Mouse (Mus musculus) heart, postnatal 4 days (tissue): ENCODE measurements around the gene Dynll1. TPM values are rescaled to one million over a fixed set of nuclear protein-coding genes. Genes with fewer than 3 reads are reported as not detected.
A peak's percentile ranks its signal among the peaks of the same experiment; 100 is the strongest.

Experiments used
- DNase-seq: peaks from one replicate; pipeline ENCODE4 v3.0.0; 2021
- total RNA-seq, 2 experiments: library from RNA; stranded (reverse); gene quantifications; 2 replicates each; pipeline ENCODE4 v1.2.3; 2021

Gene Dynll1
- total RNA-seq = 100 to 1,000 TPM; 318 to 355 TPM

DNA sequence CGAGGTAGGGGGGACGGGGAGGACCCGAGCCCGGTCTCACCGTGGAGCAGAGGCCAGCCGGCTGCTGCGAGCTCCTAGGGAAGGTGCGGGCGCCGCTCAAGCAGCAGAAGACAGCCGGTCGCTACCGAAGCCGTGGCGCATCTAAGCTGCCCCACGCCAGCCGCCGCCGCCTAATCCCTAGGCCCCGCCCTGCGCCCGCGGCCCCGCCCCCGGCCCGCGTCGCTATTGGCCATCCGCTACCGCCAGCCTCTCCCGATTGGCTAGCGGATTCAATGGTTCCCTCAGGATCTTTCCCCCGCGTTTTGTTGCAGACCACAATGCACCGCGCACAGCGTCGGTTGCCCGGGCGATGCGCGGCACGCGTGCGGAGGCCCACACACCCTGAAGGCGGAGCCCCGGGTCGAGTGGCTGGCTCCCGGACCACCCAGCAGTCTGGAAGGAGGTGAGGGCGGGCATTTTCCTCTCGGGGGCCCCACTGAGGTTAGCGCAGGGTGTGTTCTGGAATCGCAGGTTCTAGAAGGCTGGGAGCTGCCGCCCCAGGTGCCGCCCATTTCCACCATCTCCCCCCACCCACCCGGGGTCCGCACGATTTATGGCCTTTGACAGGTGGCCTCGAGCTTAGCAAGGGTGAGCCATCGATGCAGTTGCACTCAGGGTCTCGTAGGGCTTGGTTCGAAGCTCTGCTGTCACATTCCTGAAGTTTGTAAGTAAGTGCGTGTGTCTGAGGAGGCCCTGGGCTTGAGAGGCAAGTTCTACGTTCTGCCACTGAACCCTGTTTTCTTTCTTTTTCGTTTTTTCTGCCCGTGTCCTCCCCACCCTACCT lies at the start of gene Dynll1:
Gene Dynll1, minus strand, starts transcription at position 208 of the 823 bp plus-strand sequence.
- peak; percentile 100 for DNase-seq

DNA sequence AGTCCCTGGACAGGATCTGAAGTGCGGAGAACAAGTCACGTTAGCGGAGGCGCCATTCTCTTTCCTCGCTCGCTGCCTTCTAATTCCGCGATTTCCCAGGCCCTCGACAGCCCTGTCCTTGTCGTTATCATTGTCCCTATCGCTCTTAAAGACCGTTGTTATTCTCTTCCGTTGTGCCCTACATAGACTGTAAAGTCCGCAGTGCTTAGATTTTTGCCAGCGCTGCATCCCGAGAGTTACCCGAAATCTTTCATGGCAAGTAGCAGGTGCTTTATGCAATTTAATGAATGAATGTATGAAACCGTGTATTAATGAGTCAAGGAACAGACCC lies 48.4 kb upstream of the Dynll1 start:
- no peak for DNase-seq

DNA sequence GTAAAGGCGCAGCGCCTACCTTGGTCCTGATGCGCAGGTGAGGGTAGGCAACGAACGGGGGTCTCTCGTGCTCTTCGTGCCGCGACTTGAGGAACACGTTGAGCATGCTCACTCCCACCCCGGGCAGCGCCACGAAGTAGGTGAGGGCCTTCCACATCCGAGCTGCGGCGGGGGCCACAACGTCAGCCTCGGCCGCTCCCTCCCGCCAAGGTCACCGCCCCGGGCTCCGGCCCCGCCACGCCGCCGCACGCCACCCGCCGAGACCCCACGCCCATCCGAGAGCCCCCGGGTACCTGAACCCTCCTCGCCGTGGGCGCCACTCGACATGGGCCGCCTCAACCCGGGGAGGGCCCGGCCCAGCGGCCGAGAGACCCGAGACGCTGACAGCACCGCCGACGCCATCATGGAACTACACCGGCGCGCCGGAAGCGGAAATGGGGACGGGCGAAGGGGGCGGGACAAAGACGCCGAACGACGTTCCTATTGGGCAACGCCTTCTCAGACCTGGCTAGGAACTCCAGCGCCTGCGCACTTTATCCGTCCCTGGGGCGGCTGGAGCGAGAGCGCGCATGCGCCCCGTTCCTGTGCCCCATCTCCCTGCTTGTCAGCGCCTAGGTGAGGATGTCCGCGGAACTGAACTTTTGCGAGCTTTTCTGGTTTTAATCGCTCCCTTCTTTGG lies 47.9 kb upstream of the Dynll1 start, which contains the start of gene Cox6a1:
Gene Cox6a1, minus strand, starts transcription at position 436 of the 679 bp plus-strand sequence.
- DNase-seq = peak; percentile 99

DNA sequence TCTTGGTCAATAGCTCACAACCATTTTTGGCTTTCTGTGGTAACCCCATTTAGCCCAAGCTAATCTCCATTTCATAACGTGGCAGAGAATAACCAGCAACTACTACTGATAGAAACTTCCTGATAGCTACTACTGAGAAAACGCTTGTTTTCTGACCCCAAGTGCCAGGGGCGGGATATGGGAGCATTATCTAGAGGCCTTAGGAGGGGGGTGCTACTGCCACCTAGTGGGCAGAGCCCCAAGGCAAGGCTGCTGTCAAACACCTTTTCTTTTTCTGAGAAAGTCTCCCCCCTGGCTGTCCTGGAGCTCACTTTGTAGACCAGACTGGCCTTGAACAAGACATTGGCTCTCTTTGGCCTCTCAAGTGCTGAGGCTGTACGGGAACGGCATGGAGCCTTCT lies 46.8 kb upstream of the Dynll1 start:
- DNase-seq = peak; percentile 89

DNA sequence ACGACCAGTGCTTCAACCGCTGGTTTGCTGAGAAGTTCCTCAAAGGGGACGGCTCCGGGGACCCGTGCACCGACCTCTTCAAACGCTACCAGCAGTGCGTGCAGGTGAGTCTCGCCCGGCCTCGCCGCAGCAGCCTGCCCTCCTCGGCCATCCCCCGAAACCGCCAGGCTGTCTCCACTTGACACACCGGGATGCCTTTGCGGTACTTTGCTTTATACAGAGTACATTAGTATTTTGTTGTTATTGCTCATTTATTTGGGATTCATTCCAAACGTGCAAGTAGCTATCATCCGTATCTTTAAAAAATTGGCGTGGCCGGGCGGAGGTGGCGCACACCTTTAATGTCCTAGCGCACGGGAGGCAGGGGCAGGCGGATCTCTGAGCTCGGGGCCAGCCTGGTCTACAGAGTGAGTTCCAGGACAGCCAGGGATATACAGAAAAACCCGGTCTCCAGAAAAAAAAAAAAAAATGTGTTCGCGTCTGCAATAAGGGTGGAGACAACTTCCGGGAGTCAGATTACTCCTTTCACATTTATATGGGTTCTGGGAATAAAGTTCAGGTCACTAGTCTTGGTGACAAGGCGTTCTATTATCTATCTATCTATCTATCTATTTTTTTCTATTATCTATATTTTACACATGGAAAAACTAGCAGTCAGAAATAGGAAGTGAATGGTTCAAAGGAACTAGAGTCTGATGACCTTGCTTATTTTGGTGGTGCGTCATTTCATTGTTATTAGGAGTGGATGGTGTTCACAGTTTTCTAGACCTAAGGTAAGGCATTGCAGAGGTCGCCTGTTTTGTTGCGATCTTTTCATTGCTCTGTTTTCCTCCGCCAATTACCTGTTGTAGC lies 40.7 kb upstream of the Dynll1 start:
- no peak for DNase-seq

DNA sequence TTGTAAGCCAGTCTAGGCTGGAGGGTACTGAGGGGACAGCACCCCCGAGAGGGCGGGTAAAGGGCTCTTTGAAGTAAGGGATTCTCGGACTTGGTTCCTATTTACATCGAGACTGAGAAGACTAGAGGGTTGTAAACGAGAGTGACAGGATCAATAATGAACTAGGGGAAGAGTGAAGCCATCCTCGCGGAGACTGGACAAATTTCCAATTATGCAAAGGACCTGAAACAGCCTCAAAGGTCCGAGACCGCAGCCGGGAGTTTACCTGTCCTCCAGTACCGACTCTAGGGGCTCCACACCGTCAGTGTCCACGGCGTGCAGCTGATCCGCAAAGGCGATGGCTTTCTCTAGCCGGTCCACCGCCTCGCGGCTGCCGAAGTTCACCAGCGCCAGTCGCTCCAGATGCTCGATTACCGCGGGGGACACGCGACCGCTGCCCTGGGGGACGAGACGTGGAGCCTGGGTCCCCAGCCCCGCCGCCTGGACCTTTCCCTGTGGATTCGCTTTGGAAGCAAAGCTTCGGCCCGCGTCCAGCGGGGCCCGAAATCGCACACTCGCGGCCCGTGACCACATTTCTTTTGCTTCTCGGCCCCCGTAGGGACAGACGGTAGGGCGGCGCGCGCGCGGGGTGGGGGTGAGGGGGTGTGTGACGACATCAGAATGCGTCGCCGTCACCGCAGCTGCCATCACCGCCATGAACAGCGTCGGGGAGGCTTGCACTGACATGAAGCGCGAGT lies 39.9 kb upstream of the Dynll1 start, which contains the start of the genes Gatc and Triap1:
Gene Gatc, minus strand, starts transcription at position 602 of the 737 bp plus-strand sequence.
Gene Triap1, plus strand, starts transcription at position 649 of the 737 bp plus-strand sequence.
- DNase-seq = peak; percentile 92

DNA sequence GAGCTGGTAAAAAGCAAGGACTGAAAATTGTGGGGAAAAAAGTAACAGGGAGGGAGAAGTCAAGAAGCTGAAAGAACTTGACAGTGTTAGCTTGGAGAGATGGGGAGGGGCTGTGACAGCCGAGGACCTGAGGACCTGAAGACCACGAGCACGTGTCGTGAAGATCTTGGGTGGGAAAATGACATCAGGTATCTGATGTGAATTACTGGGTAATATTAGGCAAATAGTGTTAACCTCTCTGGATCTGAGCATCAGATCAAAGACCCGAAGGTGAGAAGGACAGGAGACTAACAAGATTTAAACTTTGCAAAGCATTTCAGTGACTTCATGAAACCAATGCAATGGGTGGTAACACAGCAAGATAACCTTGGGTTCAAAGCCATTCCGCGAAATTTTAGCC lies 39.2 kb upstream of the Dynll1 start:
- DNase-seq = no peak

DNA sequence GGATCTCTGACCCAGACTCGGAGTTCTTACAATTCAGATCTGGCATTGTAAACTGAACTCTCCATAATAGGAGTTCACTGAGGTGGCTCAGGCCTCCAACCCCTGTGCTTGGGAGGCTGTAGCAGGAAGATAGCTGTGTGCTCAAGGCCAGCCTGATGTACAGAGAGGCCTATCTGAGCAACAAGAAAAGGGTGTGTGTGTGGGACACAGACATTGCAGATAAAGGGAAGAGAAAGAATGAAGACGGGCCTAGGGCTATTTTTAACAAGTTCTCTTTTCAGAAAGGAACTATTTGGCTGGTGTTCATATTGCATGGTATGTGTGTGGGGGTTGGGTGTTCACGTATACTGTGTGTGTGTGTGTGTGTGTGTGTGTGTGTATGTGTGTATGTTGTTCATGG lies 32.8 kb upstream of the Dynll1 start:
- no peak for DNase-seq

DNA sequence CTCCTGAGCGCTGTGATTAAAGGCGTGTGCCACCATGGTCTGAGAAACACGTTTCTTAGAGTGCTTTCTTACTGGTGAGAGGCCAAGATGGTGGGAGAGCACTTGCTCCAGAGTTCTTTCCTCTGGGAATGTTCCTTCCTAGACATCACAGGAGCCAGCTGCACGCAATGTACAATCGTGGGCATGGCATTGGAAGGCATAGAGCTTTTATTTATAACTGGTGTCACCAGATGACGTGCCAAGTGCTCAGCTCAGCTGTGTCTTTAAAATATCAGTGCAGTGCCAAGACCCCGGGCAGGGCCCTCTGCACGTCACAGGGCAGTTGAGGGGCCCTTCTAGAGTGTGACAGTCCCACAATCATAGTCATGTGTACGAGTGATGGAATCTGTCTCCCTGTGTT lies 30.2 kb upstream of the Dynll1 start:
- DNase-seq = peak; percentile 38

DNA sequence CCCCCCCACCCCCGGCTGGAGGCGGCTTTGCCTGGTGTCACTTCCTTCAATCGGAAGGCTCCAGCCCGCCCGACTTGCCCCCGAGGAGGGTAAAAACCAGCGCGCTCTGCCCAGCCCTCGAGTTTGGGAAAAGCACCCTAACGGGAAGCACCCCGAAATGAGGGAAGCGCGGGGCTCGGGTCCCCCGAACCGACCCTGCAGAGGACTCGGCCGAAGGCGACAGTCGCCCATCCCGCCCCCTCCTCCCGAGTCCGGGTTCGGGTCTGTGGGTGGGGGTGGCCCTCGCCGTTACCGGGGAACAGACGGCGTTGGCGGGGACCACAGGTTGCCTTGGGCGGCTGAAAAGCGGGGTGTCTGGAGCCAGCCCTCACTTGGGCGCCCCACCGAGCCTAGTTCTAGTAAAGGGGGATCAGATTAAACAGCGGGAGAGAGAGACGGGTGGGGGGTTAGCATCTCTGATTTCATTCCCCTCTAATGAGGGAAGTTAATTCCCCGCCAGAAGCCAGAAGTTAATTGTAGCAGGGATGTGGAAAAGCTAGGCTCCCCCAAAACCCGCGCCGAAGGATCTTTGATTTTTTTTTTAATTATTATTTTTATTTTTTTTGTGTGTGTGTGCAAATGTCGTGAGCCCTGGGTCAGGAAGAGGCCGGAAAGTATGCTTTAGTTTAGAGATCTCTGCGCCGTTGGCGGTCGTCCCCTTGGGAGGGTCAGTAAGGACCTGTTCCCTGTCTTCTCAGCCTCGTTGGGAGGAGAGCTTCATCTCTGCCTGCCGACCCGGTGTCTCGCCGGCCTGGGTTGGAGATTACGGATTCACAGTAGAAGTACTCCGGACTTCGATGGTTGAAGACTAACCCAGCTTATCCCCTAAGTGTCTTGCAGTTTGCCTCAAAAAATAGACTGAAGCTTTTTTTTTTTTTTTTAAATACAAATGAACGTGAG lies 27.1 kb upstream of the Dynll1 start:
- peak; percentile 41 for DNase-seq

DNA sequence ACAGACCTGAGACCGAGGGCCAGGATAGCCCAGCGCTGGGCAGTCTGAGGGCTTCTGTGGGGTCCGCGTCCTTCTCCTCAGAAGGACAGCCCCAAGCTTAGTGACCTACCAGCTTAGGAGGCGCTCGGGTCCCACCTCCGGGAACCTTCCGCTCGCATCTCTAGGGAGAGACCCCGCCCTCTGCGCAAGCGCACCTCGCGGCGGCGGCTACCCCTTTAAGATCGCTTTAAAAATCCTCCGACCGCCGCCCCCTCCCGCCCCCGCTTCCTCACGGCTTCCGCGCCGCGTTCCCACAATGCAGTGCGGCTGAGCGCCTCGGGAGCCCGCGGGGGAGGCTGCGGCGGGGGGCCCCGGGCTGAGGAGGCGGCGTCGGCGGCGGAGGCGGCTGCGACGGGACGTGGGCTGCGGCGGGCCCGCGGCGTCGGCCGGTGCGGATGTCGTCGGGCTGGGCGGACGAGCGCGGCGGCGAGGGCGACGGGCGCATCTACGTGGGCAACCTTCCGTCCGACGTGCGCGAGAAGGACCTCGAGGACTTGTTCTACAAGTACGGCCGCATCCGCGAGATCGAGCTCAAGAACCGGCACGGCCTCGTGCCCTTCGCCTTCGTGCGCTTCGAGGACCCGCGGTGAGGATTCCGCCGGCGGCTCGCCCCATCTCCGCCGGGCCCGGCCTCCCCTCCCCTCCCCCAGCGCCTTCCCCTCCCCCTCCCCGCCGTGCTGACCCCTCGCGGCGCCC lies 26.2 kb upstream of the Dynll1 start, which contains the start of gene Srsf9:
Gene Srsf9, plus strand, starts transcription at position 303 of the 735 bp plus-strand sequence.
- peak; percentile 98 for DNase-seq

DNA sequence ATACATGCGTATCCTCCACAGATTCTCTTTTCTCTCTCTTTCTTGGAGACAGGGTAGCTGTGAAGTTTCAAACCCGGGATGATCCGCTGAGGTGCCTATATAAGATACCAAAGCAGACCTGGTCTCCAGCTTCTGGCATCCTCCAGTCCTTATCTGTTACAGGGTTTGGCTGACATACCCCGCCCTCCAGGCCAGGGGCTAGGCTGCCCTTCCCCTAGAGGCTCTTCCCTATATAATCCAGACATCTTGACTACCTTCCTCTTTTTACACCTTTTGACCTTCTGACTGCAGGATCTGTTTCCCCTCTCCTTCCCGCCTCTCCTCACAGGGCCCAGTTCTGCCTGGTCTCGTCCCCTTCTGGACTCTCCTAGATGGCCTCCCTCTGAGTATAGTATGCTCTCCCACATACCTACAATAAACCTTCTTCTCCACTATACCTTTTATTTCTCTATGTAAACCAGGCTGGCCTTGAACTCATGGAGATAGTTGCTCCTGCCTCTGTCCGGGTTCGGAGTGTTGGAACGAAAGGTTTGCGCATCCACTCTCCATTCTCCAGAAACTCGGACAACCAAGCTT lies 25.5 kb upstream of the Dynll1 start:
- DNase-seq = no peak

DNA sequence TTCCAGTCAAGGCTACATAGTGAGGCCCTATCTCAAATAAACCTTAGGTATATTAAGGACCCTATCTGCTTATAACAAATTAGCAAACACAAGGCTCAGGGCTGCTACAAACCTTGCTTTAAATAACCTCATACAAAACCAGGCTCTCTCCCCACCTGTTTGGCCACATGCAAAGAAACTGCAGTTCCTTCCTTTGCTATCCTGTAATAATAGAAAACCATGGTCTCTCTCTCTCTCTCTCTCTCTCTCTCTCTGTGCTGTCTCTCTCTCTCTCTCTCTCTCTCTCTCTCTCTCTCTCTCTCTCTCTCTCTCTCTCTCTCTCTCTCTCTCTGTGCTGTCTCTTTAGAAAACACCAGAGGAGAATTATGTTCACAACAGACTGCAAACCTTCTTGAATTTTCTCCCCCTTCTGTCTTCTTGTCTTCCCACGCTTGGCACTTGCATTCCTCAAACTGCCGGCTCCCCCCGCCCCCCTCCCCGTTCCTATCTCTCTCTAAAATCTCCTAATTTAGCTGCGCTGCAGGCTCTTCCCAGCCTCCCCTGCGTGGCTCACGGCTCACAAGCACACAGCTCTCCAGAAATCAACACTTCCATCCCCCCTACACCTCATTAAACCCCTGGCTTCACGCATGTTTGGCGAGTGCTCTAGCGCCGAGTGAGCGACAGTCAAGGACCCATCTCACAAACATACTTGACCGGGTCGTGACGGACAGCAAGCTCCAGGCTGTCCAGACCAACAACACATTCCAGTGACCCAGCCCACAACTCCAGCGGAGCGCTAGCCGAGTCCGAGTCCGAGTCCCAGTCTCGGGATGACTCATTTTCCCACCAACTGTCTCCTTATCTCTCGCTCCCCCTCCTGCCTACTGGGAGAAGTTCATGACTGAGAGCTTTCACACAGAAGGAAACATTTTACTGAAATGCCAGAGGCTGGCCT lies 18.5 kb upstream of the Dynll1 start:
- peak; percentile 79 for DNase-seq

DNA sequence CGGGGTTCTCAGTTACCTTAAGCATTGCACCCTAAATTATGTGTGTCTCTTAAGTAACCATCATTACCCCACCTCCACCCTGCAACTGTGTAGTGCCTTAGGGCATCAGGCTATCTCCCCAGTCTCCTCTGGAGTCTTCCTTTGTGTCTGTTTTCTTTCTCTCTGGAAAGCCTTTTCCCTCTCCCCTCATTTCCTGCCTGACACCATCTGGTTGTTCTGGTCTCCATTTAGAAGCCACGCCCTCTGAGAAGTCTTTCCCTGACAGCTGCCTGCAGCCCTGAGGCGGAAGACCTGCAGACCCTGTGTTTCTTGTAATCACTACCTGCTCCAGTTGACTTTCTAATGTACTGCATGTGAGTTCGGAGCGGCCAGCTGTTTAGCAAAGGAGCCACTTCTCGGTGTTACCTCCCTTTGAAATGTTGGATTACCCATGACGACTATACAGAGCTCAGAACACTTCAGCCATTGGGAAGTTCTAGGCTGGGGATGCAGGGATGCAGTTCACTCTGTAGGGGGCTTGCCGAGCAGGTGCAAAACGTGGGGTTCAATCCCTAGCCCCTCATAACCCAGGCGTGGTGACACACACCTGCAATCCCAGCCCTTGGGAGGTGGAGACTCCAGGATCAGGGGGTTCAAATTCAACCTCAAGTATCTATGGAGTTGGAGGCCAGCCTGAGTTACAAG lies 17.0 kb upstream of the Dynll1 start:
- DNase-seq = no peak

DNA sequence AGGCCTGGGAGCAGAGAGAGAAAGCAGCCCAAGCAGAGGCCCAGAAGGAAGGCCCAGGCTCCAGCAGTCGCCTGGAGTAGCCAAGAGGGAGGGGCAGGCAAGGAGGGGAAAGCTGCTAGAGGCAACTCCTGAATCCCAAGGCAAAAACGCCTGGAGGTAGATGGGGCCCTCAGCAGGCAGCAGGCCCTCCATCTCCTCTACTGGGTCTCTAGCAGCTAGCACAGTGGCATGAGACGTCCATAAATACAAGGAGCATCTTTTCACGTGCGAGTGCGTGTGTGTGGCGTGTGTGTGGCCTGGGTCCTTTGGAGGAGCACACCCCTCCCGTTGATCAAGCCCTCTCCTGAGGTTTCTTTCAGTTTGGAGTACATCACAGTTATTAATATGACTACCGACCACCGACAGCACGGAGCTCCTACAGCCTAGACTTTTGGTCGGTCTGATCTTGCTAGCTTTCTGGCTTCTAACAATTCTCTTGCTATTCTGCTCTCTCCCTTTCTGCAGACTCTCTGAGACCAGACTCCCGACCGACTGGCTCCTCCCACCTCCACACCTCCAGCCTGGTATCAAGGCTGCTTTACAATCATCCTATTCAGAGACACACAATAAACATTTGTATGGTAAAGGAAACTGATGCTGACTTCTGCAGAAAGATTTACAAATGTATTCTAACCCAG lies 16.3 kb upstream of the Dynll1 start:
- DNase-seq = no peak

DNA sequence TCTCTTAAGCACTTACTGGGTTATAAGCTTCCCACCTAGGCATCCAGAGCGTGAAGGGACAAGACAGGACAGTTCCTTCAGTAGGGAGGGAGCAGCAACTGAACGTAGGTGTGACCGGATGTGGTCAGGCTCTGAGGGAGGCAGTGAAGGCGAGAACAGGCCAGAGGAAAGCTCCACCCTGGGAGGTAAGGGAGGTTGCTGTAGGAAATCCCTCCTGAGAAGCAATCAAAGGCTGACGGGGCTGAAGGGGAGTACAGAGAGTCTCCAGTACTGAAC lies 12.8 kb upstream of the Dynll1 start:
- DNase-seq = no peak

DNA sequence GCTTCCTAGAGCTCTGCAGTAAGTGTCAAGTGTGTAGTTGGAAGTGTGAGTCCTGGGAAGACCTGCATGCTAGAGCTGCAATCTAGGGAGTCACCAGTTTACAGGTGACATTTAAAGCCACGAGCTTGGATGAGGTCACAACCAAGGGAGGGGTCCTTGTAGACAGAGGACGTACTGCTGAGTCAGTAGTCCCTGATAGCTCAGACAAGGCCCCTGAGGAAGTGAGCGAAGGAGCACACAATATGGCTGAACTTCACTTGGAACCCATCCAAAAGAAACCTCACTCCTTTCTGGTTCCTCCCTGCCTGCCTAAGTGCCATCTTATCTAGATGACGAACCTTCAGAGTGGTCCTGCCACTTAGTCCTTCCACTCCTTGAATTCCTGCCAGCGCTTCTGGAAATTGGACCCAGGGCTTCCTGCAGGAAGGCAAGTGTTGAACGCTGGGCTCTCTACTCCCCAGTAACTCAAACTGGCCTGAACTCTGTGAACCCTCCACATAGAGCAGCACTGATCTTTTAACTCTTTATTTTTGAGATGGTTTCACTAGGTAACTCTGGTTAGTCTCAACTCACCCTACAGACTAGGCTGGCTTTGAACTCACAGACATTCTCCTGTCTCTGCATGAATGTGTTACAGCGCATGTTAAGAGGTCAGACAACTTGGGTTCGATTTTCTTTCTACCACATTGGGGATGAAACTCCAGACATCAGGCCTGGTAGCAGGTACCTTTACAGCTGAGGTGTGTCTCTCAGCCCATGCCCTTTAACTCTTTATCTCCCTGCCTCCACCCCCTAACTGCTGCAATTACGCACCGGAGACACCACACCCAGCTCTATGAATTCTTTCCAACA lies 12.2 kb upstream of the Dynll1 start:
- DNase-seq = no peak
